Comparison of ENCODE assay signal across 8 mouse cellular contexts in the genomic region with DNA sequence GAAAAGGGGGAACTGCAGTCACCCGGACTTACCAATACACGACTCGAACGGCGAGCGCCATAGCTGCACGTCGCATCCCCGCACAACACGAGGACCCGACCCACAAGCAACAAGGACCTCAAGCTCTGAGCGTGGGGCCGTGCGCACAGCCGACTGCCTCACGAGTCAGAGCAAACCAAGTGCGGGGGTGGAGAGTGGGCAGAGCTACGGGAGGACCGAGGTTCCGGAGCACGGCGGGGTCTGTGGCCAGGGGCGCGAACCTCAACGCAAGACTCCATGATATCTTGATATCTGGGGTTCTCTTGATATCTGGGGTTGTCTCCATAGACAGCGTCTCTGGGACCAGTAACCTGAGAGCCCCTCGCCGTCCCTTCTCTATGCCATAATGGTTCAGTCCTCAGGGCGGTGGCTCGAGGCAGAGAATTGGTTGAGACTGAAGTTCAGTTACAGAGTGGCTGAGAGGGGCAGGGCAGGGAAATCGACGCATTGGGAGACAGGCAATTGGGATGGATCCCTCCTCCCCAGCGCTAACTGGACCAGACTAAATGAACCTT. TPM values are rescaled to one million over a fixed set of nuclear protein-coding genes. Genes with fewer than 3 reads are reported as not detected.
DNase-seq lines count a peak whose midpoint lies in the region; ATAC-seq lines count a peak whose summit lies in the region.

TSS of gene Selenow (minus strand) at position 183 of the 554 bp plus-strand sequence.

- H3K27me3 ChIP-seq in megakaryocyte, embryonic 14.5 days (replicated peaks), result peaks cover 2% of the 10 kb centered on the region

- H3K4me3 ChIP-seq in megakaryocyte, embryonic 14.5 days (replicated peaks), result peak within 1 kb of the TSS; percentile 97

- peaks cover 43% of the 10 kb centered on the region for H3K4me1 ChIP-seq in megakaryocyte, embryonic 14.5 days

- ATAC-seq in common myeloid progenitor, adult 5-6 weeks (replicated peaks; ENCODE audit: low read depth, poor library complexity, severe bottlenecking), result peak; percentile 95

- H3K36me3 ChIP-seq in megakaryocyte, embryonic 14.5 days (replicated peaks; ENCODE audit: low read length), result peaks cover 33% of the 10 kb centered on the region

- DNase-seq in ZHBTc4 (ENCODE audit: low read depth, low spot score), result peak; percentile 97
- DNase-seq in gastrocnemius, adult 8-10 months (ENCODE audit: low spot score in 2 of 2), result peak; percentile 88 to 89
- DNase-seq in hindlimb bud, embryonic 11.5 days (ENCODE audit: extremely low spot score, low read depth, low spot score), result peak; percentile 79
- DNase-seq in left cerebral cortex, adult 8-10 months (ENCODE audit: low spot score in 2 of 2), result peak; percentile 92 to 93
- peak; percentile 94 to 95 for DNase-seq in right cerebral cortex, postnatal 10 days (ENCODE audit: low spot score in 2 of 2)
- peak; percentile 88 for DNase-seq in urinary bladder, postnatal 25 days (ENCODE audit: low spot score)

- no peaks in the 10 kb centered on the region for H3K9me3 ChIP-seq in megakaryocyte, embryonic 14.5 days

RNA-seq across cellular contexts. Expression of gene Selenow, which starts in this region (rescaled TPM):
- total RNA-seq in common myeloid progenitor, adult 5-6 weeks (2017), result 42.3 and 56.5 TPM in 2 replicates
- total RNA-seq in gastrocnemius, adult 8-10 months (2022), result 1,000 to 10,000 TPM; 1,735 to 2,070 (median 1,829) TPM
- 1,000 to 10,000 TPM in 3 of 4 experiments, 100 to 1,000 TPM in 1; 989 to 1,128 (median 1,052) TPM for total RNA-seq in left cerebral cortex, adult 8-10 months (2022)
- 1,012 and 1,066 TPM in 2 replicates for polyA plus RNA-seq in megakaryocyte, embryonic 14.5 days (2012; ENCODE audit: insufficient read depth, low replicate concordance)

Comparison
In these comparisons a context has a peak if more than half of its experiments do, and no peak if none do; other contexts are left out.
1. Peak in every context shown above with its lines: DNase-seq, ATAC-seq and H3K4me3 ChIP-seq.
2. RNA of gene Selenow (total RNA-seq): 1,735 to 2,070 TPM in gastrocnemius, adult 8-10 months and 989 to 1,128 TPM in left cerebral cortex, adult 8-10 months; 42.3 to 56.5 TPM in common myeloid progenitor, adult 5-6 weeks; every median in the first group is over 10 times any median in the second.